Mouse (Mus musculus) kidney, postnatal 10 days (tissue): ENCODE measurements around the gene Mocs1.

ENCODE experiments used
- DNase-seq: peaks from one replicate; pipeline ENCODE4 v3.0.0; 2021; ENCODE audit warnings: mixed read lengths

The Mocs1 gene

GRCm38 (mm10) chr17:49428239-49428688 is at the start of gene Mocs1:
Gene Mocs1, plus strand, starts transcription at chr17:49428362.
- peak; percentile 97 for DNase-seq

GRCm38 (mm10) chr17:49379645-49380044 is 48.5 kb upstream of the Mocs1 start:
- DNase-seq: no peak

- DNase-seq: no peak
These were observed 43.8 kb upstream of the Mocs1 start for GRCm38 (mm10) chr17:49384217-49384943.

GRCm38 (mm10) chr17:49387741-49388140 is 40.4 kb upstream of the Mocs1 start:
- DNase-seq: no peak

- no peak for DNase-seq
These were observed 35.4 kb upstream of the Mocs1 start for GRCm38 (mm10) chr17:49392751-49393150.

- DNase-seq: peak; percentile 50
These were observed 33.3 kb upstream of the Mocs1 start for GRCm38 (mm10) chr17:49394836-49395235.

- no peak for DNase-seq
These were observed 28.6 kb upstream of the Mocs1 start for GRCm38 (mm10) chr17:49399605-49400004.

- peak; percentile 86 for DNase-seq
These were observed 28.0 kb upstream of the Mocs1 start for GRCm38 (mm10) chr17:49400130-49400529.

- no peak for DNase-seq
These were observed 25.0 kb upstream of the Mocs1 start for GRCm38 (mm10) chr17:49403151-49403550.

- DNase-seq: no peak
These were observed 22.2 kb upstream of the Mocs1 start for GRCm38 (mm10) chr17:49405927-49406326.

GRCm38 (mm10) chr17:49412974-49413373 is 15.2 kb upstream of the Mocs1 start:
- no peak for DNase-seq

- DNase-seq: no peak
These were observed 14.6 kb upstream of the Mocs1 start for GRCm38 (mm10) chr17:49413554-49413953.

GRCm38 (mm10) chr17:49416228-49416627 is 11.9 kb upstream of the Mocs1 start:
- DNase-seq: no peak

- no peak for DNase-seq
These were observed 8.3 kb upstream of the Mocs1 start for GRCm38 (mm10) chr17:49419813-49420212.

GRCm38 (mm10) chr17:49422286-49423066 is 5.7 kb upstream of the Mocs1 start:
- no peak for DNase-seq

- DNase-seq: no peak
These were observed 5.2 kb upstream of the Mocs1 start for GRCm38 (mm10) chr17:49423067-49423325.

- no peak for DNase-seq
These were observed 4.3 kb upstream of the Mocs1 start for GRCm38 (mm10) chr17:49423872-49424271.

GRCm38 (mm10) chr17:49427631-49428238 is 427 bp upstream of the Mocs1 start:
- peak; percentile 44 for DNase-seq

- peak; percentile 23 for DNase-seq
These were observed 721 bp downstream of the Mocs1 start for GRCm38 (mm10) chr17:49428751-49429415.

GRCm38 (mm10) chr17:49429471-49430129 is 1.4 kb downstream of the Mocs1 start:
- DNase-seq: no peak

- peak; percentile 26 for DNase-seq
These were observed 2.0 kb downstream of the Mocs1 start for GRCm38 (mm10) chr17:49430136-49430535.

- peak; percentile 5 for DNase-seq
These were observed 3.0 kb downstream of the Mocs1 start for GRCm38 (mm10) chr17:49431176-49431575.
